Mouse (Mus musculus) stomach, embryonic 14.5 days (tissue): ENCODE results near the gene Dot1l. TPM values are rescaled to one million over a fixed set of nuclear protein-coding genes. Genes with fewer than 3 reads are reported as not detected.

Experiments used
- ATAC-seq: fragments of 200-750 bp; cut with Nextera tagmentation; 2 replicates; pipeline ENCODE4 v1.8.0; 2017; ENCODE audit warnings: low read depth, moderate TSS enrichment; ENCODE audit not compliant: insufficient number of reproducible peaks, insufficient read depth, low FRiP score
- H3K27ac ChIP-seq: fragments of 300-500 bp; sonication (generic); 2 replicates; pipeline ENCODE4 v1.5.1; 2014; ENCODE audit warnings: mild to moderate bottlenecking, low read length, moderate library complexity, mixed read lengths
- H3K27me3 ChIP-seq: fragments of 300-500 bp; sonication (generic); 2 replicates; pipeline ENCODE4 v1.6.1; 2014; ENCODE audit warnings: low read length, control low read depth, mixed read lengths; ENCODE audit not compliant: control insufficient read depth, insufficient read depth
- H3K36me3 ChIP-seq: fragments of 300-500 bp; sonication (generic); 2 replicates; pipeline ENCODE4 v1.6.1; 2014; ENCODE audit warnings: mild to moderate bottlenecking, control low read depth, low read length, moderate library complexity, mixed read lengths; ENCODE audit not compliant: control insufficient read depth, insufficient read depth
- H3K4me1 ChIP-seq: fragments of 300-500 bp; sonication (generic); 2 replicates; pipeline ENCODE4 v1.6.1; 2014; ENCODE audit warnings: low read length, control low read depth, mixed read lengths; ENCODE audit not compliant: control insufficient read depth, insufficient read depth
- H3K4me2 ChIP-seq: fragments of 300-500 bp; sonication (generic); replicated peaks from 2 replicates; pipeline ENCODE4 v1.6.1; 2014; ENCODE audit warnings: low read depth, low read length, control low read depth
- H3K4me3 ChIP-seq: fragments of 300-500 bp; sonication (generic); 2 replicates; pipeline ENCODE4 v1.5.1; 2014; ENCODE audit warnings: low read depth, low read length, control low read depth
- H3K9ac ChIP-seq: fragments of 300-500 bp; sonication (generic); replicated peaks from 2 replicates; pipeline ENCODE4 v1.6.1; 2014; ENCODE audit warnings: low read depth, mild to moderate bottlenecking, control low read depth, low read length, moderate library complexity, mixed read lengths
- H3K9me3 ChIP-seq: fragments of 300-500 bp; sonication (generic); 2 replicates; pipeline ENCODE4 v1.6.1; 2016; ENCODE audit warnings: low read depth, low read length, control low read depth; ENCODE audit not compliant: control insufficient read depth
- WGBS: fragments of 180-500 bp; shearing (Covaris S2); extraction: QIAGEN DNeasy Blood & Tissue Kit; methylation state at CpG from one replicate; pipeline ENCODE4 v1.1.7; 2014; 5-methylcytosine and 5-hydroxymethylcytosine counted together
- microRNA counts: library from miRNA; unstranded; fragments of <30 nt; microRNA quantifications from one replicate; lab custom pipeline; 2016
- microRNA-seq: library from miRNA; unstranded; fragments of <30 nt; microRNA quantifications from one replicate; pipeline ENCODE4, GENCODE M21; 2016
- polyA plus RNA-seq: library from polyadenylated mRNA; unstranded; fragments of >200 nt; fragmentation: Nextera tagmentation; extraction: Ambion mirVana; gene quantifications from 2 replicates; pipeline ENCODE4 v1.2.1, GENCODE M21; 2014

Gene Dot1l
- polyA plus RNA-seq, 1 experiment from 2014 or later, result 25.8 TPM

- Histone ChIP-seq H3K27me3 (peaks cover 37% of the 10 kb centered on the region), H3K4me2 (no peak overlapping the region), H3K9me3 (no peaks in the 10 kb centered on the region), H3K9ac (no peak overlapping the region), H3K4me1 (0 out of 2 replicates have a peak, but pooled peaks cover 4% of the 10 kb centered on the region), H3K36me3 (no peaks in the 10 kb centered on the region), H3K4me3 (no peak overlapping the region), H3K27ac (no peak overlapping the region)
- 77% methylated on average over 15 of the region's 15 CpGs for WGBS
- no peak for ATAC-seq
Measured at GRCm38 (mm10) chr10:80842334-80842733, 87.3 kb downstream of the Dot1l start.

GRCm38 (mm10) chr10:80843087-80843930 lies 88.3 kb downstream of the Dot1l start:
- peak overlapping the region; percentile 33 for H3K4me3 ChIP-seq
- no peak overlapping the region for H3K27ac ChIP-seq
- H3K27me3 ChIP-seq, result peaks cover 37% of the 10 kb centered on the region
- no peaks in the 10 kb centered on the region for H3K36me3 ChIP-seq
- H3K9me3 ChIP-seq, result no peaks in the 10 kb centered on the region
- peak overlapping the region; percentile 22 for H3K9ac ChIP-seq
- WGBS, result 10% methylated on average over 32 of the region's 32 CpGs
- ATAC-seq, result no peak
- H3K4me1 ChIP-seq, result 0 out of 2 replicates have a peak, but pooled peaks cover 5% of the 10 kb centered on the region
- peak overlapping the region; percentile 70 for H3K4me2 ChIP-seq

GRCm38 (mm10) chr10:80843931-80844547 lies 89.0 kb downstream of the Dot1l start, which contains the start of gene Lingo3:
Lingo3 (minus strand) TSS chr10:80844039.
- Histone ChIP-seq H3K36me3 (no peaks in the 10 kb centered on the region), H3K27me3 (peaks cover 37% of the 10 kb centered on the region), H3K4me2 (peak within 1 kb of the TSS; percentile 70), H3K4me3 (peak within 1 kb of the TSS; percentile 33), H3K4me1 (0 out of 2 replicates have a peak, but pooled peaks cover 8% of the 10 kb centered on the region), H3K9me3 (no peaks in the 10 kb centered on the region), H3K9ac (peak within 1 kb of the TSS; percentile 22), H3K27ac (no peak within 1 kb of the TSS)
- WGBS, result 4% methylated on average over 51 of the region's 51 CpGs
- ATAC-seq, result no peak

MicroRNAs encoded within 50 kb of the gene (microRNA counts, 519-probe panel; counts per million panel counts)
- microRNA mmu-miR-1982 (lab: Ali Mortazavi, UCI), result not detected

Small RNA genes within 50 kb of the gene (microRNA-seq; reads per million reads assigned to microRNA genes)
- 2.9 reads per million, percentile 3 among the genes with 10 or more reads in this experiment for gene Mir1982

Other genes with a start within 250 kb of the Dot1l start
- gene Atp8b3, start 216.1 kb upstream of the Dot1l start, polyA plus RNA-seq, result 0.11 and 0.25 TPM in 2 replicates
- 22.9 and 24.3 TPM in 2 replicates for gene Rexo1, start 193.6 kb upstream of the Dot1l start, polyA plus RNA-seq
- 8.1 and 8.4 TPM in 2 replicates for gene Klf16, start 177.9 kb upstream of the Dot1l start, polyA plus RNA-seq
- gene Abhd17a, start 164.9 kb upstream of the Dot1l start, polyA plus RNA-seq, result 89.7 and 104 TPM in 2 replicates
- 95.9 and 106 TPM in 2 replicates for gene Scamp4, start 152.3 kb upstream of the Dot1l start, polyA plus RNA-seq
- gene Adat3, start 152.3 kb upstream of the Dot1l start, polyA plus RNA-seq, result 7.7 and 7.9 TPM in 2 replicates
- gene Gm49322, start 149.2 kb upstream of the Dot1l start, polyA plus RNA-seq, result 1.5 and 2.3 TPM in 2 replicates
- 43.5 and 67.4 TPM in 2 replicates for gene Csnk1g2, start 132.4 kb upstream of the Dot1l start, polyA plus RNA-seq
- 46.3 and 64.2 TPM in 2 replicates for gene Btbd2, start 98.1 kb upstream of the Dot1l start, polyA plus RNA-seq
- gene Mknk2, start 77.1 kb upstream of the Dot1l start, polyA plus RNA-seq, result 71.3 and 75.5 TPM in 2 replicates
- gene Mob3a, start 53.2 kb upstream of the Dot1l start, polyA plus RNA-seq, result 47.9 and 51.1 TPM in 2 replicates
- gene Izumo4, start 53.0 kb upstream of the Dot1l start, polyA plus RNA-seq, result 16.7 and 18.4 TPM in 2 replicates
- 81.7 and 85.8 TPM in 2 replicates for gene Ap3d1, start 12.9 kb upstream of the Dot1l start, polyA plus RNA-seq
- gene Sf3a2, start 43.0 kb downstream of the Dot1l start, polyA plus RNA-seq, result 77.7 and 81.8 TPM in 2 replicates
- gene Plekhj1, start 43.4 kb downstream of the Dot1l start, polyA plus RNA-seq, result 110 and 116 TPM in 2 replicates
- gene Amh, start 50.0 kb downstream of the Dot1l start, polyA plus RNA-seq, result not detected in 2 replicates
- 0.45 and 1.4 TPM in 2 replicates for gene Jsrp1, start 58.3 kb downstream of the Dot1l start, polyA plus RNA-seq
- 1,724 and 1,898 TPM in 2 replicates for gene Oaz1, start 71.5 kb downstream of the Dot1l start, polyA plus RNA-seq
- 0.07 and 0.23 TPM in 2 replicates for gene Lingo3, start 88.8 kb downstream of the Dot1l start, polyA plus RNA-seq
- gene Lsm7, start 100.0 kb downstream of the Dot1l start, polyA plus RNA-seq, result 321 and 361 TPM in 2 replicates
- gene Sppl2b, start 100.1 kb downstream of the Dot1l start, polyA plus RNA-seq, result 31.9 and 33.0 TPM in 2 replicates
- gene Tmprss9, start 116.6 kb downstream of the Dot1l start, polyA plus RNA-seq, result 0.07 TPM in 1 of 2 replicates, not detected in the other
- 340 and 345 TPM in 2 replicates for gene Timm13, start 145.8 kb downstream of the Dot1l start, polyA plus RNA-seq
- gene Lmnb2, start 163.0 kb downstream of the Dot1l start, polyA plus RNA-seq, result 12.1 and 14.6 TPM in 2 replicates
- gene Gadd45b, start 174.9 kb downstream of the Dot1l start, polyA plus RNA-seq, result 16.1 and 20.7 TPM in 2 replicates